Mouse (Mus musculus): Measurements from ENCODE around the gene Rheb.
"Not testable (repeated sequence)": the region's sequence is repeated elsewhere in the genome, so short reads cannot be mapped to it uniquely, and the experiment has no call there.

The Rheb gene

DNA sequence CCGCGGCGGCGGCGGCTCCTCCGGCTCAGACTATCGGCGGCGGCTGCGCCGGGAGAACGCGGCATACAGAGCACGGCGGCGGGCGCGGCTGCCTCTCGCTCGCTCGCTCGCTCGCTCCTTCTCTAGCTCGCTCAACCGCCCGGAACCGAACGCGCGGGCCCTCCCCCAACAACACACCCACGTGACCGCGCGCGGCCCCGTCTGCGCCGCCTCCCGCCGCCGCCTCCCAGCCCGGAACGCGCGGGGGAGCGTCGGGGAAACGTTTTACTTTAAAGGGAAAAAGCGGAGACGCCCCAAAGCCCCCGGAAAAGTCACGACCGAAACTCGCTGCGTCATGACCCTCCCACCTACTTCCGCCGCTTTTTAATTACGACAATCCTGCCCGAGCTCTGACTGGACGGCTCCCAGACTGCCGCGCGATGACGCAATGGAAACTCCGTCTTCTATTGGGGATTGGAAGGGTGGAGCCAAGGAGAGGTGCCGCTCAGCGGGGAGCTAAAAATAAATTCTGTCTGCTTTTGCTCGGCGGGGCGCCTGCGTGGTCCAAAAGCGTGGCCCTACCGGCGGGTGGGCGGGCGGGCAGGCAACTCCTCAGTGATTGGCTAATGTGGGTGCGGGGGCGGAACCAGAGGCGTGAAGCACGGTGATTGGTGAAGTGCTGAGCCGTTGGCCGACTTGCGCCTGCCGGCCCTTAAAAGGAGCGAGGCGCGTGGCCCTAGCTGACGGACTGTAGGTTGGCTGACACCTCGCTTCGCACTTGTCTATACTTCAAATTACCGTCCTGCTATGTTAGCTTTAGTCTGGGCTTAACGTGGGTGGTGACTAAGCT, at the start of gene Rheb:
Gene Rheb, minus strand, starts transcription at position 351 of the 829 bp plus-strand sequence.
- peak; percentile 99 for DNase-seq (ENCODE audit: low read depth, low spot score)

DNA sequence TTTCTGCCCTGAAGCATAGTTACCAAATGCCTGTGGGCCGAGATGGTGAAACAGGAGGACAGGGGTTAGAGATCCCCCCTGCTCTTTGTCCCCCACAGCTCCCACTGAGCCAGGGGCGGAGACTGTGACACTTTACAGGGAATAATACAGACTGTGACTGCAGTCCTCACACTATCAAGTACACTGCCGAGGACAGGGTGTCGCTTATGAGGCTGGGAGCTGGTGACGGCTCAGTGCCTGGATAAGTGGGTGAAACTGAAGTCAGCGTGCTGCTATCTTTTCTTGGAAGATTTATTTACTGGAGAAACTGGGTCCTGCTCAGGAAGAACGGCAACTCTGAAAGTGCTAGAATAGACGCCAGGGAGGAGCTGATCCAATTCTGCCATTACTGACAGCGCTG, 47.4 kb upstream of the Rheb start:
- DNase-seq (ENCODE audit: low read depth, low spot score), result no peak

DNA sequence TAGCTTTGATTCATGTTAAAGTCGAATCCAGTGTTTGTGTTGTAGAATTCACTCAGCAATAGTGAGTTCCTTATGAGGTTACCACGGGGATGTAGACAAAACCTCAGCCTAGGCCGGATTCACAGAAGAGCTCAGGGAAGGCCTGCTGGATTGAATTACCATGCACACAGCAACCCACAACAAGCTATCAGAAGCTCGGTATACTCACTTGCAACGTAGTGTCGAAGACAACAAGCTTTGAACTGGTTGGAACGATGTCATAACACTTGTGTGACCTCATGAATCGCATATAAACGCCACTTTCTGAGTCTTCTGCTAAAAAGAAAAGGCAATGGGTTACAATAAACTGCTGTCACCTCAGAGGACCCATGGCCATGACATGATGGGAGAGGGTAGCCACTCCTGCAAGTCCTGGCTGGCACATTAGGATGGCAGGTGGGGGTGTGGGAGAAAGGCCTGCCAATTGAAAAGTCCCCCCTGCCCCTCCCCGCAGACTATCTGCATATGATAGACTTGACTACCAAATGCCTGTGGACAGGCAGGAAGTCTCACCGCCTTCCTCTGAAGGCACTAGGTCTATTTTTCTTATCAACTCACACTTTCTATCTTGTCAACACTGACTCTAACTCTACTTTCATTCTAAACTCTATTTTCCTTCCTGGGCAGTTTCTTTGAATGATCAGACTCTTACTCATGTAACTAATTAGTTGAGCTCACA, 46.6 kb upstream of the Rheb start:
- no peak for DNase-seq (ENCODE audit: low read depth, low spot score)

DNA sequence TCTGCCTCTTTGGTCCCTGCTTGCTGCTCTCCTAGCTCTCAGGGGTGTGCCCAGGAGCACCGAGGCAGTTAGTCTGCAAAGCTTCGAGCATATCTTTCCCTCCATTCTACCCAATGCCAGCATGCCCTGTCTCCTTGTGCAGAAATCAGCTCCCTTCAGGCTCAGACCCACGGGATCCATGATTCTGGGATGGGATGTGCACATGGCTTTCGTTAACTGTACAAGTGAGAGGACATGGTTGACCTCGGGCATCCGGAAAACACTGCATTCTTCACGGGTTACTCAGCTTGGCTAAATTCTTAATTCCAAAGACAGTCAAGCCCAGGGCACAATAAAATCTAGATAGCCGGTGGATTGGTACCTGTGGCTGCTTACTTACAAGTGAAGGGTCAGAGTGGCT, 44.8 kb upstream of the Rheb start:
- DNase-seq (ENCODE audit: low read depth, low spot score), result no peak

DNA sequence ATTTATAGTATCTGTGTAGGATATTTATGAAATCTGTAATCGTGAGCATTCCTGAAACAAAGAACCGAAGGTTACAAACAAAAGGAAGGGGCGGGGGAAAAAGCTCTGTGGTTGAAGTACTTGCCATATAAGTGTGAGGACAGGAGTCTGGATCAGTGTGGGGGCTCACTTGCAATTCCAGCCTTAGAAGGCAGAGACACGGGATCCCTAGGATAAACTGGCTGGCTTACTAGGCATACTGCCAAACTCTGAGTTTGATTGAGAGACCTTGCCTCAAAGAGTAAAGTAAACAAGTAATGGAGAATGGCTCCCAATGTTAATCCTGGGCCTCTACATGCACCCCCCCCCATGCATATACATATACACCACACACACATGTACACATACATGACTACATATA, 36.3 kb upstream of the Rheb start:
- DNase-seq (ENCODE audit: low read depth, low spot score), result no peak

DNA sequence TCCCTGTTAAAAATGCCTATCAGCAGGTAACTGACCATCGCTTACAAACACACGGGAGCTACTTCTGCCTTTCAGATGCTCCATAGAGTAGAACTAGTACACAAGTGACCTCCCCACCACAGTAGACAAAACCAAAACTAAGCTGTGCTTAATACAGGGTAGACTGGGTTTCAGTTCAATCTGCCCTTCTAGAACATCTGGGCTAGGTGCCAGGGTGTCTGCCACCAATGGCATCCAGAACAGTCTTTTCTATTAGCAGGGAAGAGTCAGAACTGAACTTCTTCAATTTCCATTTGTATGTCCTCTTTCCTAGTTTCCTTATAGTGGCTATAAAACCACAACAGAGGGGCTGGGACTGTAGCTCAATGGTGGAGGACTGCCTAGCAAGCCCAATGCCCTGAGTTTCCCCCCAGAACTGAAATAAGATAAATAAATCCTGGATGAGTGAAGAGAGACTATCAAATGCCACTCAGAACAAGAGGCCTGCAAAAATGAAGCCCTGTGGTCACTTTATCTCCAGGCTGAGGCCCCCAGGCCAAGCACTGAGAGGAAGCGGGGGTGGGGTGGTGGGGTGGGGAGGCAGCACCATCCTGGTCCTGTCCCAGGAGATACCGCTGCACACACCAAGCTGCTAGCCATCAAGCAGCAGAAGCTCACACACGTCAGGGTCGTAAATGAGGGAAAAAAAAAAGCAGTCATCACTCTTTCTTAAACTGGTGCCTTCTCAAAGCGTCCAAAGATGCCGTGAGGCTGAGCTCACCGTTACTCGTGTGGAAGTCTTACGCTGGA, 35.6 kb upstream of the Rheb start:
- no peak for DNase-seq (ENCODE audit: low read depth, low spot score)

DNA sequence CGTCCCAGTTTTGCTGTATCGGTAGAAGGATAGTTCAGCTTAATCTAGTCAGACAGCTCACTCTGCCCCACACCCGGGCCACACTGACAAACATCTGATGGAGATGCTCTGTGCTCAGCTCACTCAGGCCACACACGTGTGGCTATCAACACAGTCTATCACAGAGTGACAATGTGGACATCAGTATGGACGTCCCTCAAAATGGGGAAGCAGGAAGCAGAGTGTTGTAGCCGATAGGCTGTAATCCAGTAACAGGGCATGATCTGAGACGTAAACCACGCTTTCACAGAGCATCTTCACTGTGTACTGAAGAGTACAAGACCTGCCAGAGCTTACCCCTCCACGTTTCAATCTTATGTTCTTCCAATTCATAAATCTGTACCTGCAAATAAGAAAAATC, 34.2 kb upstream of the Rheb start:
- no peak for DNase-seq (ENCODE audit: low read depth, low spot score)

DNA sequence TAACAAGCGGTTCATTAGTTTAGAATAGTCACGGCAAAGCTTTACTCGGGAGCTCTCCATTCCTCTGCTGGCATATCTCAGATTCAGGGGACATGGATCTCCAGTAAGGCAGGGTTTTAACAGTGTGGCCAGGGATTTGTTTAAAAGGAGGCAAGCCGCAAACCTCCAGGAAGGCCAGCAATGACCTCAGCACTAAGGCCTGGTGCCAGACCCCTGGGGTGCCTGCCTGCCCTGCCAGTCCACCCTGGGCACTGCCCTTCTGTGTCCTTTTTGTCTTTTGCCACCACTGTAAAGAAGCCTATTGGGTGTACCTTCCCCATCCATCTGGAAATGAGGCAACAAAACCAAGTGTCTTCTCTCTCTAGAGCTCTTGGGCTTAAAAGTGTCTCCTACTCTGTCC, 31.7 kb upstream of the Rheb start:
- DNase-seq (ENCODE audit: low read depth, low spot score), result no peak

DNA sequence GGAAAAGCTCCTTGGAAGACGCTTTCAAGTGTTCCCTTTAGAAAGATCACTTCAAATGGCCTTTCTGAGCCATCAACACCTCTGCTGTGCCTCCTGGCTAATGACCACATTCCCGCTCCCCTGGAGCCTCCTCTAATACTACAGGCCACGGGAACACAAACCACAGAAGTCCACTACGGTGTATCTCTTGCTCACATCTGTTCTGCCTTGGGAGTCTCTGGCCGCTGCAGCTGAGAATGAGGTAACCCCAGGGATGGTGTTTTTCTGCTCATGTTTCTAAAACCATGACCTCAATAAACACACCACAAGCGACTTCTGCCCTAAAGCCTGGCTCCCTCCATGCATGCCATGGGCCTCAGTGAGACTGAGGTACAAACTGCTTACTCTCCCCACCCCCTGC, 30.8 kb upstream of the Rheb start:
- no peak for DNase-seq (ENCODE audit: low read depth, low spot score)

DNA sequence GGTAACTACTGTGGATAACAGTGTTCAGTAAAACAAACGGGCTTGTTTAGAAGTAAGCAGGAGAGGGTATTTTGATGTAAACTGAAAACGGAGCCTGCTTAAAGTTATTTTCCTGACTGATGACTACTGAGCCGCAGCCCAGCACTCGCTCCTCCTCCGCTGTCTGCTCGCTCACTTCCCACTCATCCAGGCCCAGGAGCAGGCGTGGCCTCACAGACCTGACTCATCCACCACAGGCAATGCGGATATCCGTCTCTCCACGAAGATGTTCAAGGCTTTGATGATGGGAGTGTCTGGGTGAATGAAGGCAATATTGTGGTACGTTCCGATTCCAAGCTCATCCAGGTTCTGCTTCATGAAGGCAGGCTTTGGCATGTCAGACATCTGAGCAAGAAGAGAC, 28.9 kb upstream of the Rheb start:
- no peak for DNase-seq (ENCODE audit: low read depth, low spot score)

DNA sequence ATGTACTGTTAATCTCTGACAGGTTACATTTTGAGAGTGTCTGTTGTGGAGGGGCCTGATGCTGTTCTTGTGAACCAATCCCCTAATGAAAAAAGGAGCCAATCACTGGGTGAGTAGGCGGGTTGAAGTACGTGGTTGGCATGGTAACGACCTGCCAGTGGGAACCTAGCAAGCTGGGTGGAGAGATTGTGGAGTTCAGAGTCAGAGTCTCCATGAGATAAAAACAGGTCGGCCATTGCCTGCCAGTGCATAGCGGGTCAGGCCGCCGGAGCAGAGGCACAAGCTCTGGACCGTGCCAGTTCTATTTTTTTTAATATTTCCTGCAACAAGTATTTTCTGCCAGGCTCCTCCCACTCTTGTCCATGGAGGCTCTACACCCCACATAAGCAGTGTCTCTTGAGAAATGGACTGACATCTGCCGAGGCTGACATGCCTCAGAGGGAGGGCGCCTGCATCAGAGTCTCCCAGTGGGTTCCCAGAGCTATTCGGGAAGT, 27.4 kb upstream of the Rheb start:
- DNase-seq (ENCODE audit: low read depth, low spot score), result peak; percentile 40

DNA sequence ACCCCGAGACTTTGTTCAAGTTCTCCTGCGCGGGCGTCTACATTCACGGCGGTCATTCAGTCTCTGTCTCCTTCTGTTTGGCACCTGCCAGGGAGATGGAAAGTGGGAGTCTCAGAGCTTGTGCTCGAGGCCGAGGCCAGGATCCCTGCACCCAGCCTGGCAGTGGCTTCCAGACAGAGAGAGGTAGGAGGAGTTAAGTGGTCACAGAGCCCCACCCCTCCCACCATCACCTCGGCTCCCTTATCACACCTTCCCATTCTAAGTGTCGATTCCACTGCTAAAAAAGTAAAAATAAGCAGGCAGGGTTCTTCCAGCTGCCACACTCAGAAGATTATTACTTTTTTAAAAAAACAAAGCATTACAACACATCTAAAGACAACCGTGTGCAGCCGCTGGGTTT, 21.4 kb upstream of the Rheb start:
- no peak for DNase-seq (ENCODE audit: low read depth, low spot score)

DNA sequence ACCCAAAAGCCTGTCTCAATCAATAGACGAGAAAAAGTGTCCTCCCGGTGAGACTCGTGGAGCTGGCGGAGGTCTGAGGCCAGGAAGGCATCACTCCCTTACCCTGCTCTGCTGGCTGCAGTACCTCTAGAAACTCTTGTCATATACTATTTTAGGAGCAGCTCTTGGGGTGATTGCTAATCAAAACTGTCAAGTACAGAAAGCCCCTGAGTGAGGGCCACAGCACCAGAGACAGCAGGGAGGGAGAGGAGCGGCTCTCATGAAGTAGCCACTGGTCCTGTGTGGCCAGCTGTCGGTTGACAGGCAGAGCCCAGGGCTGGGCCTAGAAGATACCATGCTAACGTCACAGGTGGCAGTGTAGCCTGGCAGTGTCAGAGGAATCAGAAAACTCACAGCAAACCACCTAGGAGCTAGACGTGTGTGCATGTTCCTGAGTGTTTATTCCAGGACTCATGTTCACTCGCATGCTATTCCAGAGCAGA, 19.1 kb upstream of the Rheb start:
- DNase-seq (ENCODE audit: low read depth, low spot score), result no peak

DNA sequence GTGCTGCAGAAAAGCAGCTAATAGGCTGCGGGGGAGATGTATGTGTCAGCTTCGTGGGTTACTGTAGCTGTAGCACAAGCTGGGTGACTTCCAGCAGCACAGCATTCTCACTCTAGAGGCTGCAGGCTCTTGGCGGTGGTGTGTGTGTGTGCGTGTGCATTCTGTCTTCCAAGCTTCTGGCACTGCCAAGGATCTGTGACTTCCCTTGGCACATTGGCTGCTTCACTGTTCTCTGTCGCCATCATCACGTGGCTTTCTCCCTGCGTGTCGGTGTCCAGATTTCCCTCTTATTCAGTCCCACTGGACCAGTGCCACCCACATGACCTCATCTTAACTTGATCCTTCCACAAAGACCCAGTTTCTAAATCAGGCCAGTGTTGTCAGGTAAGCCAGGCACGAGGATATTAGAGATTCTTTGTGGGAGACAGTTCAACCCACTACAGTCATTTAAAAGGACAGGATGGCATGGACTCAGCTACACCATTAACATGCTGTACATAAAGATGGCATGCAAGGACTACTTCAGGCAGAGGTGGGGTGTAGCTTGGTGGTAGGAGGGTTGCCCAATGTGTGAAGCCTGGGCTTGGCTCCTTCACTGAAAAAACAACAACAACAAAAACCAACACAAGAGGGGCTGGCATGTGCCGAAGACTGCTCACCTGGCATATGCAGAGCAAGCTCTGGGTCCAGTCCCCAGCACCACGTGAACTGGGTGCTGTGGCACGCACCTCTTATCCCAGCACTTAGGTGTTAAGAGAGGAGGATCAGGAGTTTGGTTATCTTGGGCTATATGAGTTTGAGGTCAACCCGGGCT, 18.4 kb upstream of the Rheb start:
- no peak for DNase-seq (ENCODE audit: low read depth, low spot score)

DNA sequence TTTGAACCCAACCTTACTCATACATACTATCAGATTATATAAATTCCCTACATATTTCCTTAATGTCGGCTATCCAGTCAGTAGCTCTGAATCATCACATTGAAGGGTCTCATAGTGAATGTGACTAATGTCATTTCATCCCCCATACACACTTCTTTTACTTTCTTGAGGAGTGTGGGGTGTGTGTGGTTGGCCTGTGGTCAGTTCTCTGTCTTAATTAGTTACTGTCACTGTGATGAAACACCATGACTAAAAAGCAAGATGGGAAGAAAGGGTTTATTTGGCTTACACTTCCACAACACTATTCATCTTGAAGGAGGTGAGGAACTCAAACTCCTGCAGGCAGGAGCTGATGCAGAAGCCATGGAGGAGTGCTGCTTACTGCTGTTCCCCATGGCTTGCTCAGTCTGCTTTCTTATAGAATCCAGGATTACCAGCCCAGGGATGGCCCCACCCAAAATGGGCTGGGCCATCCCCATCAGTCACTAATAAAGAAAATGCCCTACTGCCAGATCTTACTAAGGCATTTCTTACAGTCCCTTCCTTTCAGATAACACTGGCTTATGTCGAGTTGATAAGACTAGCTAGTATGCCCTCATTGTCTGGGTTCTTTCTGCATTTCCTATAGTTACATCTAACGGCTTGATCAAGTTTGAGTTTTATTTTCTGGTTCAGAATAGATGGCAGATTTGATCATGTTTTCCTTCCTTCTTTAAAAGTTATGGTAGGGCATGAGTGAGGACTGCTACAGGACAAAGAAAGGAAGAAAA, 17.5 kb upstream of the Rheb start:
- DNase-seq (ENCODE audit: low read depth, low spot score), result no peak

DNA sequence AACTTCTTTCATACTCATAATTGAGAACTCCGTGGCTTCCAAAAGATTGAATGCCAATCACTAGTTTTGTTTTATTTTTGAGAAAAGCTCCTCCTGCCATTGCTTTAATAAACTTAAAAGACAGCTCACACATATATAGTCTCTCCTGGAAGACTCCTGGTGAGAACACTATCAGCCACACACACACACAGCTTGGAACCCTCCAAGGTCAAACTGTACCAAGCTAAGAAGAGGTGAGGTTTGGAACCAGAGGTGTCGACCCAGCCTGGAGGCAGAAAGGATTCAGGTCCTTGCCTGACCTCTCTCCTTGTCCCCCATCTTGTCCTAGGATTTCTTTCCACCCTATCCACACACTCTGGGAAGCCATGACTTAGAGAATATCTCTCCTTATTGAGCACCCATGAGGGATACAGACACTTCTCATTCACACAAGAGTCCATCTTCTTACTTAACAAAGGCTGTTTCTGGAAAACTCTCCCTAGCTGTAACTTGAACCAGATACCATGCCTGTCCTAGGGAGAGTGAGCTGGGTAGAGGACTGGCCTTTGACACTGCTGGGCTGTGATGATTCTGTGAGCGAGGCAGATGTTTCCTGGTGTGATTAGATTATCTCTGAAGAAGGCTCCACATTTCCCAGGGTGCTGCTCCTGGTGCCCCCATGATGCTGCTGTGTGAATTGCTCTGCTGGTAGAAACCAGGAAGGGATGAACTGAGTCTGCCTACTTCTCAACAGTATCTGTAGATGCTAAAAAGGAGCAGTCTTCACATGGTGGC, 12.6 kb upstream of the Rheb start:
- no peak for DNase-seq (ENCODE audit: low read depth, low spot score)

DNA sequence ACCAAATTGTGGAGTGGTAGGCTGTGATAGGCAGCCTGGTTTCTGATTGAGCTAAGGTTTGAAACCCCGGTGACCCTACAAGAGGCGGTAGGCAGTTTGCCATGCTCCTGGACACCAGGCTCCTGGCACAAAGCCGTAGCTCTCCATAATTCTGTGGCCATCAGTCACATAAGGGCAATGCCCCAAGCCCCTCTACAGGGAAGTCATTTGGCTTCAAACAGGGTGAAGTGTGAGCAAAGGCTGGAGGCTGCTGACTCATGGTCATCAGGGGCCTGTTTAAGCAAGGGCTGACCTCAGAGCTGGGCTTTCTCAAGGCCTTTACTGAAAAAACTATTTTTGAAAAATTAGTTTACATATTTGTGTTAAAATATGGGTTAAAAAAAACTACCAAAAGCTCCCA, 11.8 kb upstream of the Rheb start:
- DNase-seq (ENCODE audit: low read depth, low spot score), result no peak

DNA sequence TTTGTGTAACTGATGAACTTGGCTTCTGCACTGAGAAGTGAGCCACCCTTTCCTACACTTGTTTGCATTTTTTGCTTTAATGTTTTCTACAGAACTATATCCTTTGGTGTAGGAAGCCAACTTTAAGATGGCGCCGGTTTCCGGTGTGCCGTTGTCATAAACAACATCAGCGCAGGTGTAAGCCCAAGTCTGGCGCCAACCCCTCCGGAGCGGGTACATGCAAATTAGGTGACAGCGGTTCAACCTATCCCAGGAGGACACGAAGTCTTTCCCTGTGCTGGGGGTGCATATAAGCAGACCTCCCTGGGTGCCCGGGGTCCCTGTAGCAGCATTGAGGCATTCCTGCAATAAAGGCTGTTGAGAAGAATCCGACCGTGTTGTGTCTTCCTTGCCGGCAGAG, 5.8 kb upstream of the Rheb start:
- not testable (repeated sequence) for DNase-seq (ENCODE audit: low read depth, low spot score)

DNA sequence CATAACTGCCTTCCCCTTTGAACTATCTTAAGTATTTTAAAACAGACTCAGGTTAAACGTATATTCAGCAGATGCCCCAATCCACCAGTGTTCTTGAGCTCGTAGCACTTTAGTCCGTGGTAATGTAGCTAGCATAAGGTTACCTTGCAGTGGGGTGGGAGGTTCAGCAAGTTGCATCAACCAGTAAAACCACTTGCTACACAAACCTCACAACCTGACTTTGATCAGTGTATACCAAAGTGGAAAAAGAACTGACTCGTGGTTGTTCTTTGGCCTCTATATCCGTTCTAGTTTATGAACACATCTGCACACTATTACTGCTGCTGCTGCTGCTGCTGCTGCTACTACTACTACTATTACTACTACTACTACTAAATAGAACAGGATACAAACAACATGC, 1.4 kb upstream of the Rheb start:
- DNase-seq (ENCODE audit: low read depth, low spot score), result no peak

DNA sequence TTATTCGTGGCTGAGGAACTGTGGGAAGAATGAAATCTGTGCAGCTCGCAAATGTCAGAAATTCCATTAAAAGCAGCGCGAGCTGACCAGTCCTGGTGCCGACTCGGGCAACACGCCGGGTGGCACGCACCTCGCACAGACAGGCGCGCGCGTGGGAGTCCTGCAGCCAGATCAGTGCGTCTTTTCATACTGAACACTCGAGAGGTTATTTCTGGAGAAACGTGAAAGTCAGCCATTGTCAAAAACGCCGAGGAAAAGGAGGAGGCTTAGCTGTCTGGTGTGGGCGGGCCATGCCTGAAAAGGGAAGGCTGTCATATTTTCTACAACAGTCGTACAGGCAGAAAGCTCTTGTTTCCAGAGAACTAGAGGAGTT, 665 bp upstream of the Rheb start:
- DNase-seq (ENCODE audit: low read depth, low spot score), result no peak

All from ES-CJ7 (cell line).